Mouse (Mus musculus) erythroblast, embryonic 14.5 days (primary cell): ENCODE measurements around the gene Icmt. TPM values are rescaled to one million over a fixed set of nuclear protein-coding genes. Genes with fewer than 3 reads are reported as not detected.

Experiments used
- H3K27me3 ChIP-seq: 2 replicates; pipeline ENCODE4 v1.6.1; 2012; ENCODE audit warnings: inconsistent platforms; ENCODE audit not compliant: control insufficient read depth
- H3K36me3 ChIP-seq: 2 replicates; pipeline ENCODE4 v1.6.1; 2012; ENCODE audit warnings: mild to moderate bottlenecking, inconsistent platforms; ENCODE audit not compliant: control insufficient read depth
- H3K4me1 ChIP-seq: 2 replicates; pipeline ENCODE4 v1.6.1; 2012; ENCODE audit warnings: inconsistent platforms; ENCODE audit not compliant: control insufficient read depth
- H3K4me3 ChIP-seq: replicated peaks from 2 replicates; pipeline ENCODE3; 2012; ENCODE audit warnings: moderate library complexity, mild to moderate bottlenecking, inconsistent platforms
- H3K9me3 ChIP-seq: 2 replicates; pipeline ENCODE4 v1.6.1; 2012; ENCODE audit warnings: low read length, inconsistent platforms, mixed read lengths; ENCODE audit not compliant: control insufficient read depth
- GATA1 ChIP-seq: IDR thresholded peaks from 2 replicates; pipeline ENCODE4 v1.6.1; 2012; ENCODE audit warnings: low read length, inconsistent platforms, mixed read lengths
- TAL1 ChIP-seq: IDR thresholded peaks from 3 replicates; pipeline ENCODE4 v1.6.1; 2012; ENCODE audit warnings: low read length, inconsistent platforms, mixed read lengths
- polyA plus RNA-seq: library from polyadenylated mRNA; stranded (reverse); fragments of >175 nt; gene quantifications from 2 replicates; pipeline ENCODE4 v1.2.3, GENCODE M21; 2012

Gene Icmt
- polyA plus RNA-seq, 1 experiment = 1.6 TPM

- Histone ChIP-seq H3K9me3 (peaks cover 6% of the 10 kb centered on the region; the same call in 1 of the 2 replicates), H3K4me1 (peaks cover 18% of the 10 kb centered on the region), H3K4me3 (no peak within 1 kb of the TSS), H3K27me3 (peaks cover 70% of the 10 kb centered on the region), H3K36me3 (no peaks in the 10 kb centered on the region)
- TF ChIP-seq TAL1 (no peak), GATA1 (no peak)
Measured at GRCm38 (mm10) chr4:152291562-152291961, 5.5 kb upstream of the Icmt start, which contains the start of gene Hes3. Gene Hes3 (minus strand): TSS chr4:152291662.

DNA sequence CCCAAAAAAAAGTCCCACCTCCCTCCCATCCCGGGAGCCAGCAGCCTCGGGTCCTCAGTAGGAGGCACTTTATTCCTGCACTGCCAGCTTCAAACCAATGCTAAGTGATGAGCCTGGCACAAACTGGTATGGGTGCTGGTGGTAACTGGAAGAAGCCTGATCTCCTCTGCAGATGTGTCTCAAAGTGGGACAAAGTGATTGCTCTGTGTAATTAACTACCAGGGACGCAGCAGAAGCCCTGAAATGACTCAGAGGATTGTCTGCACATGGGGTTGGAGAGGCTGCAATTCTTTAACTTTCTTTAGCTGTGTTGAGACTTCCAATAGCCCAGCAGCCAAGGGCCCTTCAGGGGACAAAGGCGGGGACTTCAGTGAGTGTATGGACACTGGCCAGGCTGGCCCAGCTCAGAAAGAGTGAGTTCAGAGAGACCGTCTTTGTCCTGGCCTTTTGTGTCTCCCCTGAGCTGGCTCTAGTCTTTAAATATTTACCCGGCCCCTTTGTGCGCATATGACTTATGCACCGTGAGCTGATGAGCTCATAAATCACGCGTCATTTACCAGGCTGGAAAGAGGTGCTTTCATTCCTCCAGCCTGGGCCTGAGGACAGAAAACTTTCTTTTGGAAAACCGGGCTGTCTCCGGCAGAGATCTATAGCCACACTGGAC is 4.8 kb upstream of the Icmt start:
- TF ChIP-seq TAL1 (no peak), GATA1 (no peak)
- H3K4me1 ChIP-seq = peaks cover 17% of the 10 kb centered on the region
- H3K4me3 ChIP-seq = no peak overlapping the region
- no peaks in the 10 kb centered on the region for H3K36me3 ChIP-seq
- H3K9me3 ChIP-seq = peaks cover 6% of the 10 kb centered on the region; the same call in 1 of the 2 replicates
- H3K27me3 ChIP-seq = peaks cover 63% of the 10 kb centered on the region

DNA sequence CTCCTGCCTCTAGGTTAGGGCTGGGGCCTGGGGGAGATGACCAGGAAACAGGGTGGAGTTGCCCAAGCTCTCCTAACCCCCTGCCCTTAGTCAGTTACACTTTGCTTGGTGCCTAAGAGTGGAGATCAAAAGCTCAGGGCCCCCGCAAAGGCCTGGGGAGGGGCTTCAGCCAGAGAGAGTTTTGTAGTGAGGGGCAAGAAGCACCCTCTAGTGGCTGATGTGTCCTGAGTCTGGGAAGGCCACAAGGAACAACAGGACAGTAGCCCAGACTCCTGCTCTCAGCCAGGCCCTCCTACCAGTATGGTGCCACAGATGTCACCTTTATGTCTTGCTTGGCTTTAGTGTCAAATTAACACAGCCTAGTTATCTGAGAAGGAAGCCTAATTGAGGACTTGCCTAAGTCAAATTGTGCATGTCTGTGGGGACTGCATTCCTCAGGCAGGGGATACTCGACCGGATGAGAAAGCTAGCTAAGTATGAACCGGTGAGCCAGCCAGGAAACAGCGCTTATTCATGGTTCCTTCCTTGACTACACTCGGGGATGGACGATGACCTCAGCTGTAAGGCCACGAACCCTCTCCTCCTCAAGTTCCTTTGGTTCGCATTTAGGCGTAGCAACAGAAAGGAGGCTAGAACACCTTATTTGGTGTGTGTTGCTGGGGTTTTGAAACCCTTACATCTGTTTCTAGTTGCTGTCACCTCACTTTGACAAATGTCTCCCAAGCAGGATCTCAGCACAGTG is 2.7 kb upstream of the Icmt start:
- Histone ChIP-seq H3K36me3 (peaks cover 2% of the 10 kb centered on the region), H3K27me3 (peaks cover 48% of the 10 kb centered on the region), H3K4me1 (peaks cover 38% of the 10 kb centered on the region), H3K9me3 (peaks cover 4% of the 10 kb centered on the region; the same call in 1 of the 2 replicates), H3K4me3 (no peak overlapping the region)
- TF ChIP-seq GATA1 (no peak), TAL1 (no peak)

- peak overlapping the region; percentile 84 for H3K4me3 ChIP-seq
- H3K27me3 ChIP-seq = peaks cover 33% of the 10 kb centered on the region
- peaks cover 40% of the 10 kb centered on the region for H3K4me1 ChIP-seq
Measured at GRCm38 (mm10) chr4:152295916-152296315, 1.1 kb upstream of the Icmt start.

DNA sequence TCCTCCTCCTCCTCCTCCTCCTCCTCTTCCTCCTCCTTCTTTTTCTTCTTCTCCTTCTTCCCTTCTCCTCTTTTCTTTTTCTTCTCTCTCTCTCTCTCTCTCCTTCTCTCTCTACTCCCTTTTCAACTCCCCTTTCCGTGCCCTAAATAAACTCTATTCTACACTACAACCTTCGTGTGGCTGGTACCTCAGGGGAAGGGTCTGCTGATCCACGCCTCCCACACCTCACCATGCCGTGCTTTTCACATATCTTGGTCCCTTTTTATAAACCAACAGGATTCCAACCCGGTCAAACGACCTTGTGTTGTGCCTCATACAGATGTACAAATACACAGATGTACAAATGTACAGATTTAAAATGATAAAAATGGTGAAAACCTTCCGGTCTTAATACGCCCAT is 656 bp upstream of the Icmt start:
- Histone ChIP-seq H3K4me3 (peak overlapping the region; percentile 84), H3K9me3 (no peaks in the 10 kb centered on the region), H3K27me3 (peaks cover 28% of the 10 kb centered on the region), H3K36me3 (peaks cover 22% of the 10 kb centered on the region), H3K4me1 (peaks cover 40% of the 10 kb centered on the region)
- TF ChIP-seq TAL1 (no peak), GATA1 (no peak)

More at GRCm38 (mm10) chr4:152295916-152296315, 1.1 kb upstream of the Icmt start:
- Histone ChIP-seq H3K36me3 (peaks cover 17% of the 10 kb centered on the region), H3K9me3 (no peaks in the 10 kb centered on the region)
- TF ChIP-seq GATA1 (no peak), TAL1 (no peak)

DNA sequence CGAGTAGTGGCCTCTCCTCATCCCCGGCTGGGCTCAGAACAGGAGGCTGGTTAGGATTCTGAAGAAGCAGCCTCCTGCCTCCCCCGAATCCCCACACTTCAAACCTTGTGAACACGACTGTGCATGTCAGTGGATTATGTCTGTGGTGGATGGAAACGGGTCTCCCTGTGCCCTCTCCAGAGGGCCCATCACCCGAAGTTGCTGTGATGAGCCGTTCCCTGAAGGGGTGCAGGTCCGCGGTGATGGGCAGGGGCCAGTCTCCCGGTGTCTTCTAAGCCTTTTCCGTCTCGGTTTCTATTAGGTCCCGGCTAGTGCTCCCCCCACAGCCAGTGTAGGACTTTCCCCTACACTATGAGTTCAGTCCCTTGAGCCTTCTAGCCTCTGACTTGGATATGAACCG is 1.8 kb downstream of the Icmt start:
- no peaks in the 10 kb centered on the region for H3K9me3 ChIP-seq
- H3K4me3 ChIP-seq = peak overlapping the region; percentile 84
- H3K4me1 ChIP-seq = peaks cover 40% of the 10 kb centered on the region
- peaks cover 4% of the 10 kb centered on the region; the same call in 1 of the 2 replicates for H3K27me3 ChIP-seq
- no peak for TF ChIP-seq TAL1
- no peak for TF ChIP-seq GATA1
- H3K36me3 ChIP-seq = peaks cover 46% of the 10 kb centered on the region

DNA sequence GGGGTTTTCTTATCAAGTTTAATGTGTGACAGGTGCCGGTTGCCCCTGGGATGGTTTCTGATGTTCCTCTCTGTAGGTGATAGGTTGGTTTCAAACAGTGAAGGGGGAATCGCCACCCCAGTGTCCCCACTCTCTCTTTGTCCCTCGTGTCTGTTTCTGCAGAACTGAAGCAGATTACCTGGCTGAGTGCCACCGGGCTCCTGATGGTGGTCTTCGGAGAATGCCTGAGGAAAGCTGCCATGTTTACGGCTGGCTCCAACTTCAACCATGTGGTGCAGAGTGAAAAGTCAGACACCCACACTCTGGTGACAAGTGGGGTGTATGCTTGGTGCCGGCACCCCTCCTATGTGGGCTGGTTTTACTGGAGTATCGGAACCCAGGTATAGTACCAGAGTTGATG is 3.3 kb downstream of the Icmt start:
- Histone ChIP-seq H3K4me3 (no peak overlapping the region), H3K36me3 (peaks cover 62% of the 10 kb centered on the region)

DNA sequence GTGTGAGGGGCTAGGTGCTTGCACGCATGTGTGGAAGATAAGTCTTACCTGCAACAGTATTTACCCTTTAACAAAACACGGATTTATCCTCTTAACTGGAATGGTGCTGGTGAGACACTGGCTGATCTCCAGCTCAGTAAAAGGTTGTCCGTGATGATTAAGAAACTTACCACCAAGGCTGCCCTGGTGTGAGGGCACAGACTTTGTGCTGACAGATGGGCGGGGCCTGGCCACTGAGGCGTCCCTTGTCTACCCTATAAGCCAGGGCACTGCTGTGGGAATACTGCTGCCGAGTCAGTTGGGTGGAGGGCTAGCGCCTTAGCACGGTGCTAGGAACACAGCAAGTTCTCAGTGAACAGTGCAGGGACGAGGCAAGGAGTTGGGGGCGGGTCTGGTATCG is 5.0 kb downstream of the Icmt start:
- H3K4me3 ChIP-seq = no peak overlapping the region
- peaks cover 71% of the 10 kb centered on the region for H3K36me3 ChIP-seq
- peaks cover 24% of the 10 kb centered on the region for H3K4me1 ChIP-seq
- no peak for TF ChIP-seq GATA1
- no peak for TF ChIP-seq TAL1
- no peaks in the 10 kb centered on the region for H3K27me3 ChIP-seq
- no peaks in the 10 kb centered on the region for H3K9me3 ChIP-seq

More for the DNA sequence above, 3.3 kb downstream of the Icmt start:
- TF ChIP-seq GATA1 (no peak), TAL1 (no peak)
- H3K9me3 ChIP-seq = no peaks in the 10 kb centered on the region
- H3K27me3 ChIP-seq = no peaks in the 10 kb centered on the region
- H3K4me1 ChIP-seq = peaks cover 37% of the 10 kb centered on the region

- peaks cover 14% of the 10 kb centered on the region for H3K4me1 ChIP-seq
- no peaks in the 10 kb centered on the region for H3K9me3 ChIP-seq
- no peak for TF ChIP-seq TAL1
- TF ChIP-seq GATA1 = no peak
- H3K27me3 ChIP-seq = no peaks in the 10 kb centered on the region
- peaks cover 76% of the 10 kb centered on the region for H3K36me3 ChIP-seq
- H3K4me3 ChIP-seq = no peak overlapping the region
Measured at GRCm38 (mm10) chr4:152303172-152303571, 6.1 kb downstream of the Icmt start.
